Mouse (Mus musculus) ovary, postnatal 14 days (tissue): Measurements from ENCODE around the gene Ccp110.

Experiments
- DNase-seq: peaks from one replicate; pipeline ENCODE4 v3.0.0; 2022; ENCODE audit warnings: low spot score

Ccp110 gene

GRCm38 (mm10) chr7:118769655-118770054 is 57.3 kb downstream of the Ccp110 start:
- no peak for DNase-seq

- no peak for DNase-seq
Observed at GRCm38 (mm10) chr7:118773027-118773426, 60.7 kb downstream of the Ccp110 start.

GRCm38 (mm10) chr7:118775991-118776390 is 63.6 kb downstream of the Ccp110 start:
- DNase-seq = no peak

GRCm38 (mm10) chr7:118776491-118776890 is 64.1 kb downstream of the Ccp110 start:
- no peak for DNase-seq

- DNase-seq = peak; percentile 33
Observed at GRCm38 (mm10) chr7:118777598-118778394, 65.4 kb downstream of the Ccp110 start.

- no peak for DNase-seq
Observed at GRCm38 (mm10) chr7:118778561-118778960, 66.2 kb downstream of the Ccp110 start.

GRCm38 (mm10) chr7:118783305-118784001 is 71.1 kb downstream of the Ccp110 start:
- no peak for DNase-seq

GRCm38 (mm10) chr7:118786091-118786490 is 73.7 kb downstream of the Ccp110 start:
- DNase-seq = no peak
